Mouse (Mus musculus) spleen, postnatal 10 days (tissue): ENCODE results near the gene Hist2h2ac.
"Not testable (repeated sequence)": the region's sequence is repeated elsewhere in the genome, so short reads cannot be mapped to it uniquely, and the experiment has no call there.

Experiments
- DNase-seq, 2 experiments: peaks; one replicate each; pipeline ENCODE4 v3.0.0; 2021 to 2022; ENCODE audit warnings: low spot score in 2 of 2

Hist2h2ac gene

GRCm38 (mm10) chr3:96230404-96230803, 9.7 kb upstream of the Hist2h2ac start:
- no peak for DNase-seq

- DNase-seq: no peak
Measured at GRCm38 (mm10) chr3:96228828-96229227, 8.1 kb upstream of the Hist2h2ac start.

DNA sequence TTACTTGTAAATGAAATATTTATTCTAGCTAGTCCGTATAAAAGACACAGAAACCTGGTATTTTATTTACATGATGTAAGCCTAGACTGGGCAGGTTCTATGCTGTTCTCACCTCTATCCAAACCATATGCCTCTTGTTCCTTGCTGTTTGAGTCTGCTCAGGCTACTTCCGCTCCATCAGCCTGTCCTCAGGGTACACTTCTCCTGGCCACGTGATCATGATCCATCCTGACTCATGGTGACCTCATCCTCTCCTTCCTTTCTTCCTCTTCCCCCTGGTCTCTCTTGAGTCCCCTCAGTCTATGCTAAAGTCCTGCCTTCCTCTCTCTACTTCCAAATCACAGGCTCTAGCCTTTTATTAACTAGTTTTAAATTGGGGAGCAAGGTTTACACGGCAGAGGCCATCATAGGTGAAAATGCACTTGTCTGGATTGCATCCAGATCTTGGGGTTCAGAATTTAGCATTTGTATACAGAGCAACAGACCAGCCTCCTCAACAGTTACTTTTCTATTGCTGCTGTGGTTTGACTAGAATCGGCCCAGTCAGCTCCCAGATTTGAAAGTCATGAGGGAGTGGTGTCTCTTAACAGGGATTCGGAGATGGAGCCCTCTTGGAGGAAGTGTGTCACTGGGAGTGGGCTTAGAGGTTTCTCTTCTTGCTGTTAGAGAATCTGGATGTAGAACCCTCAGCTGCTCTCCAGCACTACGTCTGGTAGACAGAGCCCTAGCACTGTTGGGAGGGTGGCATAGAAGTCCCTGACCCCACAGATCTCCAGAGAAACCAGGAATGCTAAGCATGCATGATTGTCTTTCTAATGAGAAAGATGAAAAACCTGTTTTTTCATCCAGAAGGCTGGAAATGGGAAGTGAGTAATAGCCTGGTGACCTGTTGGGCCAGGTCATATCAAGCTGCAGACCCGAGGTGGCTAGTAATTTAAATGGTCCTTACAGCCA, 6.3 kb upstream of the Hist2h2ac start:
- DNase-seq: no peak

DNA sequence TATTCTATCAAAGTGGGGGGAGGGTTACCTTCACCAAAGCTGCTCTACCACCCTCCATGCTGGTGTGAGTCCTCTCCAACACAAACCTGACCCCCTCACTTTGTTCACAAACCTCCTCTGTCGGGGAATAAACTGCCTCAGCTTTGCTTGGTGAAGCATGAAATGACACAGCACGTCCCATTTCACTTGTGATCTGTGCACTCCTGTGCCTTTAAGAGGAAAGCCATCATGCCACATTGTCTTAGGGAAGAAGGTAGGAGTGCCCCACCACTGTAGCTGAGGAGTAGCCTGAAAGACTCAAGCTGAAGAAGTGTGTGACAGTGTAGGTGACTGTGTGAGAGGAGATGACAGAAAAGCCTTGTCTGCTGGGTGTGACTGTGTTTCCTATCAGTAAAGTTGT, 4.7 kb upstream of the Hist2h2ac start:
- DNase-seq: no peak

DNA sequence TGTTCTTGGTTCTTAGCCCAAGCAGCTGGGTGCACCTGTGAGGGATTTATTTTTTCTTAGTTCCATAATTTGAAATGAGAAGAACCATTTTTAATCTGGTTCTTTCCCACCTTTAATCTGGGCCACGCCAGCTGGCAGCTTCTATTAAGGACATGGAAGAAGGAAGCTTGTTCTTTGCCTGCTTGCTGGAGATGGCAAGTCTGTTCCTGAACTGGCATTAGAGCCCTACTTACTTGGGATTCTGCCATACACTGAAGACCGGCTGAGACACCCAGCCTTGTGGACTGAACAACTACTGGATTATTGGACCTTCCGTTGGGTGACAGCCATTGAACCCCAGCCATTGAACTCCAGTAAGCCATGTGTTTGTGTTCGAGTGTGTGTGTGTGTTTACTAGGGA, 2.1 kb upstream of the Hist2h2ac start:
- DNase-seq: peak in 1 of 2 experiments; percentile 17

- peak; percentile 62 to 75 for DNase-seq
Measured at GRCm38 (mm10) chr3:96221640-96222038, 959 bp upstream of the Hist2h2ac start.

DNA sequence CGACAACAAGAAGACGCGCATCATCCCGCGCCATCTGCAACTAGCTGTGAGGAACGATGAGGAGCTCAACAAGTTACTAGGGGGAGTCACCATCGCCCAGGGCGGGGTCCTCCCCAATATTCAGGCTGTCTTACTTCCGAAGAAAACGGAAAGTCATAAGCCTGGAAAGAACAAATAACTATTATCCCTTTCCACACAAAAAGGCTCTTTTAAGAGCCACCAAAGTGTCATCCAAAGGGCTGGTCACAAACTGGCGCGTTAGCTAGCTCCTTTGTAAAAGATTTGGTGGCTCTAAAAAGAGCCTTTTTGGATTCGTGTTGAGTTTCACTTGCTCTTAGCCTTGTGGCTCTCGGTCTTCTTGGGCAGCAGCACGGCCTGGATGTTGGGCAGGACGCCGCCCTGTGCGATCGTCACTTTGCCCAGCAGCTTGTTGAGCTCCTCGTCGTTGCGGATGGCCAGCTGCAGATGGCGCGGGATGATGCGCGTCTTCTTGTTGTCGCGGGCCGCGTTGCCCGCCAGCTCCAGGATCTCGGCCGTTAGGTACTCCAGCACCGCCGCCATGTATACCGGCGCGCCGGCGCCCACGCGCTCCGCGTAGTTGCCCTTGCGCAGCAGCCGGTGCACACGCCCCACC, 432 bp downstream of the Hist2h2ac start:
- not testable (repeated sequence) for DNase-seq

GRCm38 (mm10) chr3:96219661-96220130, 984 bp downstream of the Hist2h2ac start, which contains the start of the genes Bola1 and Hist2h2ab:
Bola1 (minus strand) TSS chr3:96219709.
Hist2h2ab (plus strand) TSS chr3:96219865.
- peak; percentile 81 to 91 for DNase-seq

GRCm38 (mm10) chr3:96219191-96219641, 1.5 kb downstream of the Hist2h2ac start:
- DNase-seq: peak; percentile 54 to 65

- DNase-seq: no peak
Measured at GRCm38 (mm10) chr3:96209242-96209641, 11.4 kb downstream of the Hist2h2ac start.

GRCm38 (mm10) chr3:96207819-96208218, 12.9 kb downstream of the Hist2h2ac start:
- DNase-seq: no peak

DNA sequence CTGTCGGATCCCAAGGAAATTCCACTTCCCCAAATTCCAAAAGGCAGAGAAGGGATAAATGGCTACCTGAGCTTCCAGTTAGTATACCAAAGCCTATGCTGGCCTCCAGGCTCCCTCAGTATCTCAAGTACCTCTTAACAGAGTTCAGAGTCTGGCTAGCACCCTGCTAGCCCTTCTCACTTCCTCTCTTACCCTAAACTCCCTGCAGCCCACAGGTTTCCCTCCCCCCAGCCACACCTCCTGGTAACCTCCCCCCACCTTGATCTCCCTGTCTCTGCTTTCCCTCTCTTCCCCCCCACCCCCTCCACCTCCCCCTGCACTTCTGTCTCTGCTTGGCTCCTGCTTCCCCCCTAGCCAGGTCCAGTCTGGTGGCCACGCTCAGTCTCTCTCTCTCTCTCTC, 20.9 kb downstream of the Hist2h2ac start:
- DNase-seq: no peak

DNA sequence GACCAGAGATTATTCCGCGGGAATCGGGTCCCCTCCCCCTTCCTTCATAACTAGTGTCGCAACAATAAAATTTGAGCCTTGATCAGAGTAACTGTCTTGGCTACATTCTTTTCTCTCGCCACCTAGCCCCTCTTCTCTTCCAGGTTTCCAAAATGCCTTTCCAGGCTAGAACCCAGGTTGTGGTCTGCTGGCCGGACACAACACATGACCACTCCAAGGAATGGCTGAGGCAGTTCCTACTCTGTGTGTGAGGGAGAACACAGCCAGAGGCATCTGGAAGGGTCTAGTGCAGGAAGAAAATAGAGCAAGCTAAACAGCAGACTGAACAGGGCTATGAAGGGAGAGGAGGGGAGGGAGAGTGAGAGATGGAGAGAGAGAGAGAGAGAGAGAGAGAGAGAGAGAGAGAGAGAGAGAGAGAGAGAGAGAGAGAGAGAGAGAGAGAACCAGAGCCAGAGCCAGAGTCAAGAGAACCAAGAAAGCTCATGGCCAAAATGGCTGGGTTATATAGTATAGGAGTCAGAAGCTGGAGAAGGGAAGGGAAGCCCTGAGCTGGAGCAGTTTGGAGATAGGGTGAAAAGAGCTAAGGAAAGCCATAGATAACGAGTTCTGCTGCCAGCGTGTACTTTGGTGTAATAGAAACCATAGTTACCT, 22.0 kb downstream of the Hist2h2ac start:
- not testable (repeated sequence) for DNase-seq

DNA sequence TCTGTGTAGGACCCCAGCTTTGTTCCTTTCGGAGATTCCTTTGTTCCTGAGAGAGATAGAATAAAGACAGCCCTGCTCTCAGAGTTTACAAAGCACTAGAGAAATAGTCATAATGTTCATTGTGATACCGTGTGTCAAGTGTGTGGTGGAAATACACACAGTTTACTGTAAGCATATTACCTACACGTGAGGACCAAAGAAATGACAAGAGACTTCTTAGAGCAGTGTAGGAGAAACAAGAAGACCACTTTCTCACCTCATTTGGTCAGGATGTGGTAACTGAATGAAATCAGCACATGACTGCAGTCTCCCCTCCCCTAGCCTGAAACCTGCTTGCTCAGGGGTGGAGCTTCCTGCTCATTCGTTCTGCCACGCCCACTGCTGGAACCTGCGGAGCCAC, 22.5 kb downstream of the Hist2h2ac start:
- DNase-seq: no peak

DNA sequence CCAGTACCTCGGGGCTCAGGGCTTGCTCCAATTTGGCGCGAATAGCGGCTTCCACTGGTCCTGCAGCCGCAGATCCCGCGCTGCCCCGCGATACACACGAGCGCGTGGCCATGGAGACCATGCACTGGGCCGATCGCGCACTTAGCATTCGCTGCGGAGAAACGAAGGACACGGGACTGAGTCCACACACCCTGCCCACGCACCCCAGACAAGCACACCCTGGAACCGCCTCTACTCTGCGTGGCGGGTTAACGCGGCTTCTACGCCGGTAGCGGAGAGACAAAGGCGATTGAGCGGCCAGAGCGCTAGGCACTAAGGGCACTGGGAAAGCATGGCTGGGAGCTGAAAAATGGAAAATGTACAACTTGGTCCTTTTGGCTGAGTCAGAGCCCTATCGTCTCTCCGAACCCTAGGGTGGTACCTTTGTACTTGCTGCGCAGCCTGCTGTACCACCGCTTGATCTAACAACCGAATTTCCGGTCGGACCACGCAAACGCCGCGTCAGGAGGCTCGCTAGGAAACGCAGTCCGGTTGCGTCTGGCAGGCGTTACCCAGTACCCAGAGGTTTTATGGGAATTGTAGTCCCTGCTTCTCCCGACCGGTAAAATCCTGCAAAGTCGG, 23.4 kb downstream of the Hist2h2ac start:
- DNase-seq: peak; percentile 72 to 86

DNA sequence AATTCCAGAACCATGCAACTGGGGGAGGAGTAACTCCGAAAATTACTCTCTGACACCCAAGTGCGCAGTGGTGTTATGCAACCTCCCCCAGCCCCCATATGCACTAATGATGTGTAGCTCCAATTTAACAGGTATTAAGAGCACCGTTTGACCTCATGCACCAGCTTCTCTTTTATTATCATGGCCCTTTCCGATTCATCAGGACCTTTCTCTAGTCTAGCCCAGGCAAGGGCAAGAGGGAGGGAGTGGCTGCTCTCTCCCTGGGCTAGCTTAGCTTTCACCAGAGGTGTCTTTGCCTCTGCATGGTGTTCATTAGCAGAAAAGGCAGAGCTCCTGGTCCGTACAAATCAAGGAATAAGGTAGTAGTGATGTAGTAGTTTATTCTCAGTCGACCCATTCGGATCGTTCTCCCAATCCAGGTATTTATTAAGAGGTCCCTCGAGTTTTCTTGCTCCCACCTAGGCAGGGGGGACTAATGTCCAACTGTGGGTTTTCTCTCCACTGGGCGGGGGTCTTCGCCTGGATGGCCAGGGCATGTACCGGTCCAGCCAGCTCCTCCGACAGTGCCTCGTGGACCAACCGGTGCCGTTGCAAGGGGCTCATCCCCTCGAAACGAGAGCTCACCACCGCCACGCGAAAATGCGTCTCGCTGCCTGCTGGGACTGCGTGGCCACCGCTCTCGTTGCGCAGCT, 24.1 kb downstream of the Hist2h2ac start:
- DNase-seq: peak in 1 of 2 experiments; percentile 29

DNA sequence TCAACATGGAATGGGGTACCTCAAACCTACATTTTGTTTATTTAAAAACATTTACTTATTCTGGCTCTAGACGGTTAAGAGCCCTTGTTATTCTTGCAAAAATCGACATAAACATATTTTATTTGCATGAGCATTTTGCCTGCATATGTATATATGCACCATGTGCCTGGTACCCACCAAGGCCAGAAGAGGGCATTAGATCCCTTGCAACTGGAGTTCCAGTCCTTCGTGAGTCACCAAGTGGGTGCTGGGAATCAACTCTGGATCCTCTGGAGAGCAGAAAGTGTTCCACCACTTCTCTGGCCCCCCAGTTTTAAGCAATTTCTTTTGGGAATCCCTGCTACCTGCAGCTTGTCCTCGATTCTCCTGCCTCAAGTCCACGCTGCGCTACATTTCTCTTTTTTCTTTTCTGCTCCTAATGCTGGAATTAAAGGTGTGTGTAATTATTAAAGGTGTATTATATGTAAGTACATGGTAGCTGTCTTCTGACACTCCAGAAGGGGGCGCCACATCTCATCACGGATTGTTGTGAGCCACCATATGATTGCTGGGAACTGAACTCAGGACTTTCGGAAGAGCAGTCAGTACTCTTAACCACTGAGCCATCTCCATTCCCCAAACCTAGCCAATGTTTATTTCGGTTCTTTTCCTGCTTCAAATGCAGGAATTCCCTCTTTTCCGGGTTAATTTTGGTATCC, 24.9 kb downstream of the Hist2h2ac start:
- no peak for DNase-seq

DNA sequence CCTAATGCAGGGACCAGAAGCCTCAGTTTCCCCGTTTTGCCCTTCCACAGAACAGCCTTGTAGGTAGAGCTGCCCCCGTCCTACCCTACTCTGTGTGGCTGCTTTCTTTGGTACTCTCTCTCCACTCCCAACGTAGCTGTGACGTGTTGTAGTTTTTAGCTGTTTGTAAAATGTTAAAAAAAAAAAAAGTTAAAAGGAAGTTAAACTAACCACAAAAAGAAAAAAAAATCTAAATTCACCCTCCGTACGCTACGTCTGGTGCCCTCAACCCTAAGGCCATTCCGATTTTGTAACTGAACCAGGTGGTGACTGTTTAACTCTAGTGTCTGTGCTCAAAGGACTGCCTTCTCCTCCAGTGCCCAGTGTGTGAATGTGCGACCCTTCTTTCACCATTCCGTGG, 25.7 kb downstream of the Hist2h2ac start:
- DNase-seq: no peak

DNA sequence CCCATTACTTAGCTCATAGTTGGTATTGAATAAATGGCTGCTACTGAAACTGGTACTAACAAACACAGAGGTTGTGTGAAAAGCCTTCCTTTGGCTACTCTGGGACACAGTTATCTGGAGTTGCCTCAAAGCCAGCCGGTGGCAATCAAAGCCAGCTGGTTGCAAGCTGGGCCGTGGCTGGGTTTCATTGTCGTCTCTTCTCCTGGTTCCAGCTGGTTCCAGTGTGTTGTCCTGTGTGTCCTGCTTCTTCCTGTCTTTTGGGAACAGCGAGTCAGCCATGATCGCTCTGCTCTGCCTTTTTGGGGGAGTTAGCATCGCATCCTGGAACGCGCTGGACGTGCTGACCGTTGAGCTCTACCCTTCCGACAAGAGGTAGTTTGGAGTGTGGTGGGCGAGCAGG, 27.7 kb downstream of the Hist2h2ac start:
- no peak for DNase-seq

DNA sequence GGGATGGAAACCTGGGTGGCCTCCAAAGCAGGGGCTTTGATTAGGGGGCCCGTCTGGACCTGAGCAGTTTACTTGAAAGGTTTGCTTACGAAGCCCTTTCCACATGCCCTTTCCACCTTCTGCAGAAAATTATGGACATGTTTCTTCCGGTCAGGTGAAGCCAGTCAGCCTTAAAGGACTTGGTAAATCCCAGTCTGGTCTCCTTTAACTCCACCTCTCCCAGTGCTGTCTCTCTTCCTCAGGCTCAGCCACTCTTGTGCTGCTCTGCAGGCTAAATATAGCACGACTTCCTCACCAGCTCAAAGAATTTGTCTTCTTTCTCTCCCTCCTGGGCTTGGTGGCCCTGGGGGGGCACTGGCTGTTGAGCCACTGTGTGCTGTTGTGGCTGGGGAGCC, 38.3 kb downstream of the Hist2h2ac start:
- no peak for DNase-seq
